Mouse (Mus musculus): Measurements from ENCODE around the gene Opcml. TPM values are rescaled to one million over a fixed set of nuclear protein-coding genes. Genes with fewer than 3 reads are reported as not detected.
A peak's percentile ranks its signal among the peaks of the same experiment; 100 is the strongest.

The Opcml gene
- total RNA-seq, 2 experiments from 2014 or later = 263 to 264 TPM

GRCm38 (mm10) chr9:28552387-28553182 is 762.0 kb downstream of the Opcml start:
- no peak for DNase-seq

GRCm38 (mm10) chr9:28558628-28559027 is 768.1 kb downstream of the Opcml start:
- no peak for DNase-seq

- no peak for DNase-seq
Observed at GRCm38 (mm10) chr9:28561761-28562160, 771.2 kb downstream of the Opcml start.

GRCm38 (mm10) chr9:28563066-28563683 is 772.6 kb downstream of the Opcml start:
- no peak for DNase-seq

DNA sequence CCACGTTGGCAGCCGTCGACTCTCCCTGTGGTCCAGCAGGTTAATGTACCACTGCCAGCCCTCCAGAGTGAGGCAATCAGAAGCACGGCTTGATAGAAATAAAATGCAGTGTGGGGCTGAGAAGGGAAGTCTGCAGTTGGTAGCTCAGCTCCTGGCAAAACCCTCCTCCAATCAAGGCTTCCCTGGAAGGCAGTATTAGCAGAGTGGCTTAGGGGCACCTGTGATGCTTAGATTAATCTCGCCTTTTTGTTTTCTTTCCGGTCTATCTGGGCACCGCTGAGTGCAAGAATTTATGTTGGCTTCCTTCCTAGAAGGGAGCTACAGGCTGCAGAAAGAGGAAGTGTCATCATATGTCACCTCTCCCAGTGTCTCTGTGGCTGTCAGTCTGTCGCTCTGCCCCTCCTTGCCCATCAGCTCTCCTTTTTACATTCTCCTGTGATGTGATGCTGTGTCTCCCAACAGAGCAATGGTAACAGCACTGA is 778.5 kb downstream of the Opcml start:
- peak in 1 of 2 experiments; percentile 19 for DNase-seq

DNA sequence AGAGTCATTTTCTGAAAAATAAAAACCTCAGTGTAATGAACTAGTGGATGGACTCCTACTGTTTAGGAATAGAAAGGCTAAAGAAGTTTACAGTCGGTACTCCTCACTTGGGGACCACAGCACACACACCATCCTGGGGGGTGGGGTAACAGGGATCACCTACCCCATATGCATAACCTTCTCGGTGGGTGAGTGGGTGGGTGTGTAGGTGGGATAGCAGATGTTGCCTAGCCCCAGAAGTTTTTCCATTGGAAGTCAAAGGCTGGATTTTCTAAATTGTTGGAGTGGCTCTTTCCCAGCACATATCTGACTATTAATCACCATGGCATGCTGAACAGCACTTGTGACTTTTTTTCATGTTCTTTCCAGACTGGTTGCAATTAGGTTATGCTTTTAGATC is 779.2 kb downstream of the Opcml start:
- peak; percentile 13 to 35 for DNase-seq

DNA sequence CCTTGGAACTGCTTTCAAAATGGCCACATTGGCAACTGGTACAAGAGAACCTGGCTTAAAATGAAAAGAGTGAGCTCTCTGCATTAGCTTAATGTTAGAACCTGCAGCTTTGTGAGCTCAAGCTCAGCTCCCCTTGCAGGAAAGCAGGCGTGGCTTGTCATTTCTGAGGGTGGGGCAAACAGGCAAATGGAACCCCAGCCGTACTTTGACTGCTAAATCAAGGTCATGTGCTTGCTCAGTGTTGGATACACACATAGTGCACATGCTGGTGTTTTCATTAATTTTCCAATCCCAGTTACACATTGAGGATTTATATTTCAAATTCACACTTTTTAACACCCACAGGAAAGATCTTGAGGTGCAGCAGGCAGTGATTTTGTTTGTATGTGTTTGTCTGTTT is 781.1 kb downstream of the Opcml start:
- DNase-seq = no peak

GRCm38 (mm10) chr9:28572136-28572774 is 781.7 kb downstream of the Opcml start:
- no peak for DNase-seq

- DNase-seq = no peak
Observed at GRCm38 (mm10) chr9:28578730-28579129, 788.2 kb downstream of the Opcml start.

DNA sequence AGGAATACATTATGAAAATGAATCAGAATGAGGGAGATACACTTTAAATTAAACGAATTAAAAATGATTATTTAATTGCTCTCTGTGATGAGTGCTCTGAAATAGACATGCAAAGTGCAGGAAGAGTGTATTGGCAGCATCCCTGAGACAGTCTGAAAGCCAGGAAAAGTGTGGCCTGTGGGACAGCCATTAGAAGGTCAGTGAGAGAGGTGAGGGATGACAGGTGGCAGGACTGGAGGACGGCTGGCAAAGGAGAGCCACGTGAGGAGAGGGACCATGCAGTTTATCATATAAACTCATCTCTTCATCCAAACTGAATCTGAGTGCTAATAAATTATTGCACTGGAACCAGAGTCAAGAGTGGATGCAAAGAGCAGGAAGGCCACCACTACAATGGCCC is 796.7 kb downstream of the Opcml start:
- DNase-seq = no peak

DNA sequence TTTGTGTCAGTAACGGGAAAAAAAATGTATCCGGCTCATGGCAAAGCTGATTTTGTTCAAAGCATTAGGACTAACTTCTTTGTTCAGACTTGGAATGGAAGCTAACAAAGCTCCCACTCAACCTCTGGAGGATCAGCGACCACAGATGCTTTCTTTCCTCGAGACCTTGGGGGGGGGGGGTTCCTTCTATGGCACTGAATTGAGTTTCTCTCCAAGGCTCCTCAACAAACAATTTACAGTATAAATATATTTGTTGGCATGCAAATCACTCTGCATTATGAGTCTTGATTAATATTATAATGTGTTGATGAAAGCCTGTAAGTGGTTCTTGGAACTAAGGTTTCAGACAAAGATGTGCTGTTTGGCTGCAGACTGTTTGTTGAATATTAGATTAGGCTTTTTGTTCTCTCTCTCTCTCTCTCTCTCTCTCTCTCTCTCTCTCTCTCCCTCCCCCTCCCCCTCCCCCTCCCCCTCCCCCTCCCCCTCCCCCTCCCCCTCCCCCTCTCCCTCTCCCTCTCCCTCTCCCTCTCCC is 797.3 kb downstream of the Opcml start:
- no peak for DNase-seq

GRCm38 (mm10) chr9:28588488-28588887 is 797.9 kb downstream of the Opcml start:
- no peak for DNase-seq

GRCm38 (mm10) chr9:28592208-28592607 is 801.6 kb downstream of the Opcml start:
- no peak for DNase-seq

- no peak for DNase-seq
Observed at GRCm38 (mm10) chr9:28595062-28595461, 804.5 kb downstream of the Opcml start.

DNA sequence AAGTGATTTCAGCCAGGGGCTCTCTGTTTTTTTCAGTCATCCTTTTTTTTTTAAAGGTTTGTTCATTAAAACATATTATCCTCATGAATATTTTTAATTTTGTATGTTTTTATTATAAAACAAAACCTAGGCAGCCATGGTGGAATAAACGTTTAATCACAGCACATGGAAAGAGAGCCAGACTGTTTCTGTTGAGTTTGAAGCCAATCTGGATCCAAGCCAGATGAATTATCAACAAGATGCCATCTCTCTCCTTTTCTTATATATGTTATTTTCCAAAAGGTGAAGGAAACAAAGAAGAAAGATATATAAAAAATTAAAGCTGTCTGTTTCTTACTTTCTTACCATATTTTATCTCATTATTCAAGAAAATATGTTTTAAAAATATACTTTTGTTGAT is 815.0 kb downstream of the Opcml start:
- no peak for DNase-seq

DNA sequence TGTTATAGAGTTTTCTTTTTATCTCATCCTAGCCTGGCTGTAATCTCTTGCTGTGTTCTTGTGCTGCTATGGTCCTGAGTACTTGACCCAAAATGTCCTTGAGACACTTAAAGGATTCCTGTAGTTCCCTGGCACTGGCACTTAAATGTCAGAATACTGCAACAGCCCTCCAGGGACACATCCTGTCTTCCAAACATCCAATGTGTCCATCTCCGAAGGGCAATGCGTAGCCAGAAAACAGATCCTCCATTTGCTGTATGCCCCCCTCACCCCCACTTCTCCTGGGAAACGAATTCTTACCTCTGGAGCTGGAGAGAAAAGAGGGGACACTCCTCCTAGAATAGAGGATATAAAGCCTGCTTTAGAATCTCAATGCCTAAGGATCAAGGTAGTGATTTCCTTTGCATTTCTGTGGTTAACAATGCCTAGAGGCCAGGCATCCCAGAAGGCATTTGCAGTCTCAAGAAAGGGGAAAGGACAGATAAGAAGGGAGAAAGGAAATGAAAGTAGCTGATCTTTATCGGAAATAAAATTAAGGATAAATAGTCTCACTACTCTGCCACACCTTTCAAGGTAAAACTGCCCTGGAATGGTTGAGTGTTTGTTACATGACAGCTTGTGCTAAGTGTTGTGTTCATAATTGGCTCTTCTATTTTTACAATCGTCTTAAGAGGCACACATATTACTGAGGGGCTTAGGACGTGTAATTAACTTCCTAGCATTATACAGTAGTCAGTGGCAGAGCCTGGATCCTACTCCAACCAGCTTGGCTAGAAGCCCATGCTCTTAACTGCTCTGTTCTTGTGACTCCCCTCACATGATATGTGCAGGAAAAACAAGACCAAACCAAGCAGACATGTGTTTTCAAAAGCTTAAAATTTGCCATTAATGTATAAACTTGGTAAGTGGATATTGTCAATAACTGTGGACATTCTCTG is 823.4 kb downstream of the Opcml start:
- DNase-seq = no peak

DNA sequence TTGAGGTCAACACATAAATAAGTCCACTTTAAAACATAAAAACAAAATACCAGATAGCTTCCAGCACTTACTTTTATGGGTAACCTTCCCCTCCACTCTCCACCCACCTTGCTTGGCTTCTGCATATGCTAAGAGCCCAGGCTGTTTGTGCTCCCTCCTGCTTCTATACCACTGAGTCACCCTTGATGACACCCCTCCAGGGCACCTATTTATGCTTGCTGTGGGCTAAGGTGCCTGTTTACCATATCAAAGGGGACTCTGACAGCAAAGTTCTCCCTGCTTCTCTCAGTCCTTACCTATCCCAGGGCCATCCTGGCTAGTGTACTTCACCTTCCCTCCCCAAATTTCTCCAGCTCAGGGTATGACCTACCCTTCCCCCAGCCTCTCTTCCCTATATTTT is 824.9 kb downstream of the Opcml start:
- no peak for DNase-seq

DNA sequence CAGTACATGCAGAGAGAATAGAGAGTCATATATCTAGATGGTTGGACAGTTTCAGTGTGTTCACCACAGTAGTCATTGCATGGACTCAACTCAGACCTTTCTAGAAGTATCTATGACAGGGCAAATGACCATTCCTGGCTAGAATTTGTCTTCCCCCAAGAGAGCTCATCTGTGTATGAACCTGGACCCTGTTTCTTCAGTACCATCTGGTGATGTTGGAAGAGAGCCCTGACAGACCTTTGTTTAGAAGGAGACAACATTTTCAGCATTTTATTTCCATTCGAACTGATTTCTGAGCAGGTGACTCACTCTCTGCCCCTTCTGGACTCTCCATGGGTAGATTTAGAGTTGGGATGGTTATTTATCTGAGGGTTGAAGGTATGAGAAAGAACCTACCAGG is 827.1 kb downstream of the Opcml start:
- no peak for DNase-seq

GRCm38 (mm10) chr9:28618186-28618892 is 827.8 kb downstream of the Opcml start:
- DNase-seq = no peak

- DNase-seq = no peak
Observed at GRCm38 (mm10) chr9:28621939-28622338, 831.4 kb downstream of the Opcml start.

DNA sequence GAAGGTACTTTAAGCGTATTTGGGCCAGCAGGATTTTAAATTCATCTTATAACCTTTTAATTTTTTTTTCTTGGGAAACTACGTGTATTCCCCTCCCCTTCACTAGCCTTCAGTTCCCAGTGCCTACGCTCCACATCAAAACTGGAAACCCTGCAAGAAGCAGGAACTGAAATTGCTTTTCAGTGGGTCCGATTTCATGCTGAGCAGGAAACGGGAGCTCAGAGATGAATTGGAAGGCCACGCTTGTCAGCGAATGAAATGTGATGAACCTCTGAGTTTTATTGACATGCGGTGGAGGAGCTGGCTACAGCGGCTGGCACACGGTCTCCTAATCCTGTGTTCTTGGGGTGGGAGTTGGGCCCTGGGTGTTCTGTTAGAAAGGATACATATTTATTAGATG is 834.3 kb downstream of the Opcml start:
- DNase-seq = no peak
